Mouse (Mus musculus) limb, embryonic 13.5 days (tissue): ENCODE measurements around the gene Tpst2. TPM values are rescaled to one million over a fixed set of nuclear protein-coding genes. Genes with fewer than 3 reads are reported as not detected.

ENCODE experiments used
- ATAC-seq: fragments of 200-750 bp; cut with Nextera tagmentation; 2 replicates; pipeline ENCODE4 v1.8.0; 2017; ENCODE audit warnings: low read depth, moderate number of reproducible peaks, moderate TSS enrichment; ENCODE audit not compliant: low FRiP score
- H3K27ac ChIP-seq: fragments of 300-500 bp; sonication (generic); 2 replicates; pipeline ENCODE4 v1.5.1; 2015; ENCODE audit warnings: inconsistent platforms, mild to moderate bottlenecking, moderate library complexity
- H3K27me3 ChIP-seq: fragments of 300-500 bp; sonication (generic); 2 replicates; pipeline ENCODE4 v1.6.1; 2015; ENCODE audit warnings: mild to moderate bottlenecking, inconsistent platforms
- H3K36me3 ChIP-seq: fragments of 300-500 bp; sonication (generic); 2 replicates; pipeline ENCODE4 v1.6.1; 2015; ENCODE audit warnings: inconsistent platforms, mild to moderate bottlenecking, moderate library complexity
- H3K4me1 ChIP-seq: fragments of 300-500 bp; sonication (generic); 2 replicates; pipeline ENCODE4 v1.6.1; 2015; ENCODE audit warnings: inconsistent platforms
- H3K4me2 ChIP-seq: fragments of 300-500 bp; sonication (generic); replicated peaks from 2 replicates; pipeline ENCODE4 v1.6.1; 2015; ENCODE audit warnings: inconsistent platforms, mild to moderate bottlenecking, moderate library complexity
- H3K4me3 ChIP-seq: fragments of 300-500 bp; sonication (generic); 2 replicates; pipeline ENCODE4 v1.5.1; 2015; ENCODE audit warnings: moderate library complexity, mild to moderate bottlenecking, inconsistent platforms
- H3K9ac ChIP-seq: fragments of 300-500 bp; sonication (generic); 2 replicates; pipeline ENCODE4 v1.6.1; 2015; ENCODE audit warnings: mild to moderate bottlenecking, inconsistent platforms
- H3K9me3 ChIP-seq: fragments of 300-500 bp; sonication (generic); 2 replicates; pipeline ENCODE4 v1.6.1; 2016; ENCODE audit warnings: inconsistent platforms
- WGBS: fragments of 180-500 bp; shearing (Covaris S2); methylation state at CpG from one replicate; pipeline ENCODE4 v1.1.7; 2015; 5-methylcytosine and 5-hydroxymethylcytosine counted together
- polyA plus RNA-seq: library from polyadenylated mRNA; unstranded; fragments of >200 nt; fragmentation: Nextera tagmentation; extraction: Ambion mirVana; gene quantifications from 2 replicates; pipeline ENCODE4 v1.2.1, GENCODE M21; 2015

The Tpst2 gene
- polyA plus RNA-seq, 1 experiment from 2014 or later: 42.3 TPM

- Histone ChIP-seq H3K27ac (no peak overlapping the region), H3K4me3 (no peak overlapping the region), H3K27me3 (no peaks in the 10 kb centered on the region), H3K9me3 (no peaks in the 10 kb centered on the region), H3K4me2 (no peak overlapping the region), H3K4me1 (peaks cover 61% of the 10 kb centered on the region), H3K36me3 (no peaks in the 10 kb centered on the region), H3K9ac (no peak overlapping the region)
- ATAC-seq: no peak
- 89% methylated on average over 7 of the region's 7 CpGs for WGBS
These were observed 9.1 kb downstream of the Tpst2 start for GRCm38 (mm10) chr5:112285548-112286085.

DNA sequence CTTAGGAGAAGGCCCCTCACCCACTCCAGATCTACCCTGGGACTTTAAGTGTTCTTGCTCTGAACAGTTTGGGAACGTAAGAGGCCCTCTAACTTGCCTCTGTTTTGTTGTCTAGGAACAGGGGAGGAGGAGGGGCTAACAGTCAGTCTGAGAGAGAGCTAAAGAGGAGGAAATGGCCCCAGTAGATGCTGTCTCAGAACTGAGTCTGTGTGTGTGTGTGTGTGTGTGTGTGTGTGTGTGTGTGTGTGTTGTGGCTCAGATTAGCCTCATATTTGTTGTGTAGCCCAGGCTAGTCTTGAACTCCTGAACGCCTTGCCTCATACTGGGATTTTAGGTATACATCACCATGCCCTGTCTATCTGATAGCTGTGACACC, 10.1 kb downstream of the Tpst2 start:
- H3K4me3 ChIP-seq: no peak overlapping the region
- 83% methylated on average over 2 of the region's 2 CpGs for WGBS
- H3K9ac ChIP-seq: no peak overlapping the region
- H3K9me3 ChIP-seq: no peaks in the 10 kb centered on the region
- H3K4me1 ChIP-seq: peaks cover 54% of the 10 kb centered on the region
- no peaks in the 10 kb centered on the region for H3K36me3 ChIP-seq
- H3K27me3 ChIP-seq: no peaks in the 10 kb centered on the region
- no peak for ATAC-seq
- no peak overlapping the region for H3K27ac ChIP-seq
- no peak overlapping the region for H3K4me2 ChIP-seq

GRCm38 (mm10) chr5:112286984-112287641, 10.6 kb downstream of the Tpst2 start:
- H3K27ac ChIP-seq: no peak overlapping the region
- no peak overlapping the region for H3K4me3 ChIP-seq
- no peak overlapping the region for H3K4me2 ChIP-seq
- no peak overlapping the region for H3K9ac ChIP-seq
- no peaks in the 10 kb centered on the region for H3K9me3 ChIP-seq
- H3K4me1 ChIP-seq: peaks cover 49% of the 10 kb centered on the region
- no peaks in the 10 kb centered on the region for H3K27me3 ChIP-seq
- H3K36me3 ChIP-seq: no peaks in the 10 kb centered on the region
- 76% methylated on average over 11 of the region's 11 CpGs for WGBS
- no peak for ATAC-seq

- H3K4me1 ChIP-seq: peaks cover 45% of the 10 kb centered on the region
- WGBS: 90% methylated on average over 2 of the region's 2 CpGs
These were observed 11.2 kb downstream of the Tpst2 start for GRCm38 (mm10) chr5:112287652-112288051.

DNA sequence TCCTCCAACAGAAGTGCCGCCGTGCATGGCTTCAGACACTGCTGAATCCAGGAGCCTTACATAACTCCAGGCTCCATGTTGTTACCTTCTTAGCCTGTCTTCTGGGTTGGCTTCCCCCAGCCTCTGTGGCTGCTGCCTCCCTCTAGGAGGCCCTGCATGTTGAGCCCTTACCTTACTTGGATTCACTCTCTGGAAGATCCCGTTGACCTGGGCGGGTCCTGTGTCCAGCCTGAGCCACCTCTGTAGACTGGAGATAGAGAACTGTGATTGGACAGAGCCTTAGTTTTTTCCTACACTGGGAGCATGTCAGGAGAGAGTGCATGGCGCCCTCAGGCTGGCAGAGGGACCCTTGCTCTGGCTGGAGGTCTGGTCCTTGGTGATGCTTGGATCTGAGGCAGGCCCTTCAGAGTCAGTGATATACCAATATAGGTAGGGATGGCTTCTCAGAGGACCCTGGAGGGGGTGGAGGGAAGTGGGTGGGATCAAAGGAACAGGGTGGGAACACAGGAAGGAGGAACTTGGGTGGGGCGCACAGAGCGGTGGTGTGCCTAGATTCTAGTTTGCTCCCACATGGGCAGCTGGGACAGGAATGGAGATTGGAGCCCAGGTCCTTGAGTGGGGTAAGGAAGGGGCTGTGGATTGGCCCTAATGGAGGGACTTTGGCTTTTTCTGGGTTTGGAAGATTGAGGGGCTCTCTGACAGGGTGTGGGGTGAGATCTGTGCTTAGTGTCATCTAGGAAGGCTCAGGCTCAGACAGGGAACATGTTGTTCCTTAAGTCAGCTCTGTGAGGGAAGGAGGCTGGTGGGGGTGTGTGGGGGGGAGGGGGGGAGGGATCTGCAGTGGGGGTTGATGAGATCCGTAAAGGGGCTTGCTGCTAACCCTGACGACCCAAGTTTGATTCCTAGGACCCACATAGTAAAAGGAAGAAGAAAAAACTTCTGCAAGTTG, 12.0 kb downstream of the Tpst2 start:
- peaks cover 41% of the 10 kb centered on the region for H3K4me1 ChIP-seq
- no peak overlapping the region for H3K27ac ChIP-seq
- no peaks in the 10 kb centered on the region for H3K9me3 ChIP-seq
- no peaks in the 10 kb centered on the region for H3K27me3 ChIP-seq
- no peak overlapping the region for H3K4me2 ChIP-seq
- 77% methylated on average over 9 of the region's 9 CpGs for WGBS
- H3K36me3 ChIP-seq: no peaks in the 10 kb centered on the region
- no peak overlapping the region for H3K9ac ChIP-seq
- ATAC-seq: no peak
- no peak overlapping the region for H3K4me3 ChIP-seq

More at GRCm38 (mm10) chr5:112287652-112288051, 11.2 kb downstream of the Tpst2 start:
- Histone ChIP-seq H3K27ac (no peak overlapping the region), H3K9ac (no peak overlapping the region), H3K36me3 (no peaks in the 10 kb centered on the region), H3K4me2 (no peak overlapping the region), H3K4me3 (no peak overlapping the region), H3K9me3 (no peaks in the 10 kb centered on the region), H3K27me3 (no peaks in the 10 kb centered on the region)
- ATAC-seq: no peak

DNA sequence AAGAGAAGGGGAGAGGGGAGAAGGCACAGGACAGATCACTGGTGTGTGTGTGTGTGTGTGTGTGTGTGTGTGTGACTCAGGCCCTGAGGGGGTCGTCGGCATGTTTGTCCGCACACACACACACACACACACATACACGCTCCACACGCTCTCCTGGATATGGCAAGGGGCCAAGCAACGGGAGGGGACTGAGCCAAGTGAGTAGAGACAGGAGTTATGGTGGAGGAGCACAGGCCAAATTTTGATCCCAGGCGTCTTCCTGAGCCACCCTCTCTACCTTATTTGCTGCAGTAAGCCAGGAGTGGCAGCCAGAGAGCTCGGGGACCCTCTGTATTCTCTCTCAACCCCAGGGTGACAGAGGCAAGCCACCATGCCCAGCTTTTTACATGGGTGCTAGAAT, 12.7 kb downstream of the Tpst2 start:
- H3K4me1 ChIP-seq: peaks cover 43% of the 10 kb centered on the region
- H3K4me2 ChIP-seq: no peak overlapping the region
- WGBS: 67% methylated on average over 8 of the region's 8 CpGs

DNA sequence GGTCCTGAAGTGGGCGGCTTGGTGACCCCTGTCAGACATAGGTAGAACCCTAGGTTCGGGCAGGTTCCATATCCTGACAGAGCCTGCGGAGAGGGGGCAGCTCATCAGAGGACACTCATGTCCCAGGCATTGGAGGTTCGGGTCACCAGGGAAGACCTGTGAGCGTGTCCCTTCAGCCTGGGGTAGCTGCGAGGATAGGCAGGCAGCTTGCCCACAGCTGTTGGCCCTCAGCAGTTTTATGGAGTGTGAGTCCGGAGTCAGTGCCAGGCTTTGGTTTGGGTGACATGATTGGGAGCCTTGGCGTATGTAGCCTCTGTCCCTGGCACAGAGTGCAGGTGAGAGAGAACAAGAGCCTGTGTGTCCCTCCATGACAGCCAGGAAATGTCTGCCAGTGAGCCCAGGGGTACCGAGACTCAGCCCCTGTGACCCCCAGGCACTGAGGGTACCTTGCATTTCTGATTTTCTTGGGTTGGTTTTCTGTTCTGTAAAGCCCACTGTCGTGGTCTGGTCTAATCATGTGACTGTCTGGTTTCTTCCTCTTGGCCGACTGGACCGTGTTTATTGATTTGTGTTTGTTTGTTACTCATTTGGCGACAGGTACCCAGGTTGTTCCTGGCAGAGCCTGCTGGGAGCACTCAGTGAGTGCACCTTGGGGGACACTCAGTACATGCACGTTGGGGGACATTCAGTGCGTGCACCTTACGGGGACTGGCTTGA, 13.5 kb downstream of the Tpst2 start:
- no peaks in the 10 kb centered on the region for H3K36me3 ChIP-seq
- H3K4me3 ChIP-seq: no peak overlapping the region
- 0 out of 2 replicates have a peak, but pooled peaks have one; percentile 13 for ATAC-seq
- H3K27ac ChIP-seq: peak overlapping the region; percentile 6; the same call in 1 of the 2 replicates
- H3K4me1 ChIP-seq: peaks cover 48% of the 10 kb centered on the region
- H3K9me3 ChIP-seq: no peaks in the 10 kb centered on the region
- H3K4me2 ChIP-seq: no peak overlapping the region
- no peaks in the 10 kb centered on the region for H3K27me3 ChIP-seq
- 84% methylated on average over 16 of the region's 16 CpGs for WGBS
- H3K9ac ChIP-seq: no peak overlapping the region

More for the DNA sequence above, 12.7 kb downstream of the Tpst2 start:
- Histone ChIP-seq H3K9me3 (no peaks in the 10 kb centered on the region), H3K36me3 (no peaks in the 10 kb centered on the region), H3K9ac (no peak overlapping the region), H3K4me3 (no peak overlapping the region), H3K27ac (no peak overlapping the region), H3K27me3 (no peaks in the 10 kb centered on the region)
- no peak for ATAC-seq

DNA sequence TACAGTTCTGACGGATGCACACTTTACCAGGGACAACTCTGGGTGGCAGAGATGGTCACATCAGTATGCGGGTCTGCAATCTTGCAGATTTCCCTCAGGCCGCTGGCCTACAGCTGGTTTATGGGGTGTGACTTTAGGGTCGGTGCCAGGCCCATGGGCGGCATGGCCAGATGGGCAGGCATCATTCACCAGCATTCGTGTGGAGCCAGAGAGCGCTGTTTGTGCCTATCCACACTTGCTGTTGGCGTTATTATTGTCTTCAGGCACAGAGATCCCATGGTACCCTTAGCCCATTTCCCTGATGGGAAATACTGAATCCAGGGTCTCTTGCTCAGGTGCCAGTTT, 14.0 kb downstream of the Tpst2 start:
- no peak overlapping the region for H3K9ac ChIP-seq
- no peaks in the 10 kb centered on the region for H3K27me3 ChIP-seq
- no peaks in the 10 kb centered on the region for H3K36me3 ChIP-seq
- 79% methylated on average over 8 of the region's 8 CpGs for WGBS
- no peak for ATAC-seq
- no peaks in the 10 kb centered on the region for H3K9me3 ChIP-seq
- no peak overlapping the region for H3K4me2 ChIP-seq
- H3K4me1 ChIP-seq: peaks cover 51% of the 10 kb centered on the region
- H3K4me3 ChIP-seq: no peak overlapping the region
- peak overlapping the region; percentile 6; the same call in 1 of the 2 replicates for H3K27ac ChIP-seq

DNA sequence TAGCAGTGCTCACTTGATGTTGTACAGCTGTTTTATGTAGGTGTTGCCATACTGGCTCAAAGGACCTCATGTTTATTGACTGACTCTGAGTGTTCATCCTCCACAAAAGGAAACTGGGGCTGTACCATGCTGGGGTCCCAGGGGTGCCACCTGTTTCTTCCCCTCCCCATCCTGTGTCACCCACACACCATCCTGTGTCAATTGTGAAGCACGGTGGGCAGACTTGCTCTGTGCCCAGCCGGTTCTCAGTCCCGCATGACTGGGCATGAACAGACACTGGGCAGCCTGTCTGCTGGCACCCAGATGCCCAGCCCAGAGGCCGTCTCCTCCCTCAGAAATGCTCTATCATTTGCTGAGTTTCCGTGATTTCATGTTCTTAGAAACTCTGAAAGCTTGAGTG, 15.4 kb downstream of the Tpst2 start:
- Histone ChIP-seq H3K9me3 (no peaks in the 10 kb centered on the region), H3K27me3 (no peaks in the 10 kb centered on the region), H3K4me3 (no peak overlapping the region), H3K4me2 (no peak overlapping the region), H3K4me1 (peaks cover 47% of the 10 kb centered on the region), H3K36me3 (no peaks in the 10 kb centered on the region), H3K27ac (no peak overlapping the region), H3K9ac (no peak overlapping the region)
- WGBS: 94% methylated on average over 5 of the region's 5 CpGs
- ATAC-seq: no peak

GRCm38 (mm10) chr5:112292343-112292980, 16.0 kb downstream of the Tpst2 start:
- no peak overlapping the region for H3K27ac ChIP-seq
- no peak for ATAC-seq

GRCm38 (mm10) chr5:112293800-112294199, 17.3 kb downstream of the Tpst2 start:
- H3K27ac ChIP-seq: no peak overlapping the region
- H3K27me3 ChIP-seq: no peaks in the 10 kb centered on the region
- no peaks in the 10 kb centered on the region for H3K36me3 ChIP-seq
- no peak overlapping the region for H3K4me3 ChIP-seq
- WGBS: 77% methylated on average over 2 of the region's 2 CpGs
- H3K9me3 ChIP-seq: no peaks in the 10 kb centered on the region
- H3K4me1 ChIP-seq: peaks cover 42% of the 10 kb centered on the region
- H3K4me2 ChIP-seq: no peak overlapping the region
- H3K9ac ChIP-seq: no peak overlapping the region
- no peak for ATAC-seq

More at GRCm38 (mm10) chr5:112292343-112292980, 16.0 kb downstream of the Tpst2 start:
- WGBS: 70% methylated on average over 17 of the region's 17 CpGs
- Histone ChIP-seq H3K9ac (no peak overlapping the region), H3K4me2 (no peak overlapping the region), H3K36me3 (no peaks in the 10 kb centered on the region), H3K27me3 (no peaks in the 10 kb centered on the region), H3K4me1 (peaks cover 48% of the 10 kb centered on the region), H3K4me3 (no peak overlapping the region), H3K9me3 (no peaks in the 10 kb centered on the region)
